Comparison of ENCODE assay signal across 18 mouse cellular contexts in the genomic region with DNA sequence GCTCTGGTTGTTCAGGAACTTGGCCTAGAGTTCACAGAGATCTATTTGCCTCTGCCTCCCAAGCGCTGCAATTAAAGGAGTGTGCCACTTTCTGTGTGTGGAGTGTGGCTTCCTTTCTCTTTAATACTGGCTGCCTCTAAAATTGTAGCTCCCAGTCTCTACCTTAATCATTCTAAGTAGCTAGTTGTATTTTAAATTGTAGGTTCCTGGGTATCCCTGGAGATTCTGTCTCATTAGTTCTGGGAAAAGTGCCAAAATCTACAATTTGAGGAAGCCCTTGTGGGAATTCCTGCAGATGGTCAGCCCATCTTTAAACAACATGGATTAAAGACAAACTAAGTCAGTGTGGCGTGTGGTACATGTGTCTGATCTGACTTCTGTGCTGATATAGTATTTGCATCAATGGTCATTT.
A peak's percentile ranks its signal among the peaks of the same experiment; 100 is the strongest.
DNase-seq lines count a peak whose midpoint lies in the region; ATAC-seq and TF ChIP-seq lines count a peak whose summit lies in the region.
"Had no signal": no experiment of that assay in that cellular context is flagged by ENCODE, and none has a peak within 500 bp of the region (broad histone marks: within the 10 kb centered on the region; RNA-seq: fewer than 3 reads in every experiment).

No protein-coding gene starts in this region.

- no peaks in the 10 kb centered on the region for H3K4me1 ChIP-seq in embryonic facial prominence, embryonic 13.5 days
- H3K4me1 ChIP-seq in embryonic facial prominence, embryonic 10.5 days = no peaks in the 10 kb centered on the region
- no peaks in the 10 kb centered on the region for H3K4me1 ChIP-seq in lung, embryonic 14.5 days (ENCODE audit: insufficient read depth)
- H3K4me1 ChIP-seq in midbrain, embryonic 15.5 days = 0 out of 2 replicates have a peak, but pooled peaks cover 3% of the 10 kb centered on the region

- H3K27ac ChIP-seq in embryonic facial prominence, embryonic 13.5 days = no peak overlapping the region
- H3K27ac ChIP-seq in embryonic facial prominence, embryonic 10.5 days (replicated peaks) = no peak overlapping the region
- no peak overlapping the region for H3K27ac ChIP-seq in lung, embryonic 14.5 days (ENCODE audit: low read depth)
- no peak overlapping the region for H3K27ac ChIP-seq in midbrain, embryonic 15.5 days
- H3K27ac ChIP-seq: liver, embryonic 14.5 days had no signal

- no peak overlapping the region for H3K9ac ChIP-seq in embryonic facial prominence, embryonic 13.5 days
- H3K9ac ChIP-seq in lung, embryonic 14.5 days = no peak overlapping the region
- H3K9ac ChIP-seq in midbrain, embryonic 15.5 days = no peak overlapping the region
- H3K9ac ChIP-seq: liver, embryonic 14.5 days had no signal

- peak; percentile 15; the same call in 1 of the 2 replicates for ATAC-seq in embryonic facial prominence, embryonic 13.5 days (ENCODE audit: insufficient number of reproducible peaks, insufficient read depth, low FRiP score, low TSS enrichment, low read depth)
- ATAC-seq in lung, embryonic 14.5 days (ENCODE audit: insufficient read depth) = no peak
- ATAC-seq in midbrain, embryonic 15.5 days (replicated peaks) = peak; percentile 65
- ATAC-seq: intestine, postnatal 0 days; Patski had no signal

- H3K4me3 ChIP-seq in embryonic facial prominence, embryonic 13.5 days = no peak overlapping the region
- H3K4me3 ChIP-seq in embryonic facial prominence, embryonic 10.5 days = no peak overlapping the region
- no peak overlapping the region for H3K4me3 ChIP-seq in lung, embryonic 14.5 days (ENCODE audit: low read depth, low read length)
- H3K4me3 ChIP-seq in midbrain, embryonic 15.5 days = no peak overlapping the region
- H3K4me3 ChIP-seq: erythroblast, embryonic 14.5 days had no signal

- DNase-seq in embryonic facial prominence, embryonic 10.5 days (ENCODE audit: low spot score) = no peak
- peak; percentile 73 for DNase-seq in lung, embryonic 14.5 days
- DNase-seq in lung, postnatal 25 days (ENCODE audit: low spot score) = no peak
- peak; percentile 74 for DNase-seq in brain, embryonic 14.5 days (ENCODE audit: low read depth)
- no peak for DNase-seq in thymus, postnatal 4 days
- DNase-seq in kidney, postnatal 36 days = no peak
- DNase-seq: cerebellum, adult 18-20 months; kidney, postnatal 25 days; lung, postnatal 4 days; right cerebral cortex, adult 18-20 months; spleen, adult 18-20 months; thymus, postnatal 14 days had no signal

- no peaks in the 10 kb centered on the region for H3K27me3 ChIP-seq in embryonic facial prominence, embryonic 13.5 days
- no peaks in the 10 kb centered on the region for H3K27me3 ChIP-seq in embryonic facial prominence, embryonic 10.5 days (replicated peaks; ENCODE audit: low read depth, poor library complexity, severe bottlenecking)
- no peaks in the 10 kb centered on the region for H3K27me3 ChIP-seq in lung, embryonic 14.5 days (ENCODE audit: insufficient read depth, low read length)
- no peaks in the 10 kb centered on the region for H3K27me3 ChIP-seq in midbrain, embryonic 15.5 days (replicated peaks)

- TF ChIP-seq POLR2A in brain, embryonic 14.5 days (IDR thresholded peaks at IDR 0.05; ENCODE audit: borderline replicate concordance, extremely low read depth, insufficient read depth, insufficient read length, poor library complexity, severe bottlenecking) = no peak

- TF ChIP-seq CTCF in lung, embryonic 14.5 days (IDR thresholded peaks at IDR 0.05; ENCODE audit: low read depth) = no peak
- TF ChIP-seq CTCF in brain, embryonic 14.5 days (IDR thresholded peaks at IDR 0.05; ENCODE audit: borderline replicate concordance, extremely low read depth, insufficient read depth, insufficient read length) = no peak

- H3K9me3 ChIP-seq in embryonic facial prominence, embryonic 13.5 days = no peaks in the 10 kb centered on the region
- H3K9me3 ChIP-seq in embryonic facial prominence, embryonic 10.5 days = no peaks in the 10 kb centered on the region
- H3K9me3 ChIP-seq in lung, embryonic 14.5 days (ENCODE audit: low read depth, low read length) = no peaks in the 10 kb centered on the region
- H3K9me3 ChIP-seq in midbrain, embryonic 15.5 days = no peaks in the 10 kb centered on the region

- 67% methylated on average over 2 of the region's 2 CpGs for WGBS in embryonic facial prominence, embryonic 13.5 days
- 84% methylated on average over 2 of the region's 2 CpGs for WGBS in embryonic facial prominence, embryonic 10.5 days
- 33% methylated on average over 2 of the region's 2 CpGs for WGBS in lung, embryonic 14.5 days
- 49% methylated on average over 2 of the region's 2 CpGs for WGBS in midbrain, embryonic 15.5 days

- H3K36me3 ChIP-seq in embryonic facial prominence, embryonic 13.5 days = no peaks in the 10 kb centered on the region
- no peaks in the 10 kb centered on the region for H3K36me3 ChIP-seq in embryonic facial prominence, embryonic 10.5 days (replicated peaks)
- no peaks in the 10 kb centered on the region for H3K36me3 ChIP-seq in lung, embryonic 14.5 days (ENCODE audit: insufficient read depth)
- H3K36me3 ChIP-seq in midbrain, embryonic 15.5 days (replicated peaks) = no peaks in the 10 kb centered on the region

- no peak overlapping the region for H3K4me2 ChIP-seq in embryonic facial prominence, embryonic 13.5 days
- no peak overlapping the region for H3K4me2 ChIP-seq in lung, embryonic 14.5 days
- H3K4me2 ChIP-seq in midbrain, embryonic 15.5 days = no peak overlapping the region

Comparison
In these comparisons a context has a peak if more than half of its experiments do, and no peak if none do; other contexts are left out.
1. DNase-seq: peak in lung, embryonic 14.5 days (single experiment) and brain, embryonic 14.5 days (single experiment); none in embryonic facial prominence, embryonic 10.5 days (single experiment), lung, postnatal 25 days (single experiment), thymus, postnatal 4 days (single experiment) and kidney, postnatal 36 days (0 of 2).